Mouse (Mus musculus): ENCODE results near the gene Lrrk1. TPM values are rescaled to one million over a fixed set of nuclear protein-coding genes. Genes with fewer than 3 reads are reported as not detected.

Gene Lrrk1
- 33.0 TPM for polyA plus RNA-seq (2021)

- ATAC-seq = peak; percentile 66
- CTCF ChIA-PET = interaction anchor here (0.7 to 6.8 kb wide), 17 partner anchors 11 to 274 kb away, joined by 3 to 82 read pairs (median 5); partner anchors contain the start of gene Gm10974
- peak; percentile 72 for TF ChIP-seq CTCF (IDR thresholded peaks at IDR 0.05)
- POLR2A ChIA-PET = interaction anchor here (0.5 to 2.0 kb wide), 14 partner anchors 9 to 1716 kb away, joined by 3 to 10 read pairs (median 4); no protein-coding TSS in a partner anchor
- H3K27me3 ChIP-seq = no peaks in the 10 kb centered on the region
- in situ Hi-C loops (cut with MboI; ENCODE audit: low pct_unique_long_range_greater_than_20kb) = no loop called here
- DNase-seq (ENCODE audit: low read depth, low spot score) = no peak
Measured at GRCm38 (mm10) chr7:66387813-66388521, at the start of gene Lrrk1. Gene Lrrk1, minus strand, starts transcription at chr7:66388350.

- CTCF ChIA-PET = interaction anchor here (0.7 to 9.4 kb wide), 15 partner anchors 9 to 249 kb away, joined by 3 to 121 read pairs (median 5); no protein-coding TSS in a partner anchor
Measured at GRCm38 (mm10) chr7:66434453-66434935, 46.3 kb upstream of the Lrrk1 start.

GRCm38 (mm10) chr7:66427437-66428161 lies 39.4 kb upstream of the Lrrk1 start, which contains the start of gene Aldh1a3:
Gene Aldh1a3, minus strand, starts transcription at chr7:66427517.
- ChIA-PET CTCF (interaction anchor here (1.2 to 1.5 kb wide), 3 partner anchors 10 to 20 kb away, joined by 3 to 6 read pairs (median 4); no protein-coding TSS in a partner anchor), POLR2A (no interaction called here)
- in situ Hi-C loops (cut with MboI; ENCODE audit: low pct_unique_long_range_greater_than_20kb) = no loop called here
- no peak for TF ChIP-seq CTCF (IDR thresholded peaks at IDR 0.05)
- DNase-seq (ENCODE audit: low read depth, low spot score) (no peak), ATAC-seq (no peak)
- H3K27me3 ChIP-seq = peaks cover 5% of the 10 kb centered on the region

More at GRCm38 (mm10) chr7:66434453-66434935, 46.3 kb upstream of the Lrrk1 start:
- peak; percentile 93 for TF ChIP-seq CTCF (IDR thresholded peaks at IDR 0.05)
- POLR2A ChIA-PET = no interaction called here
- ATAC-seq (no peak), DNase-seq (ENCODE audit: low read depth, low spot score) (no peak)
- no peaks in the 10 kb centered on the region for H3K27me3 ChIP-seq
- in situ Hi-C loops (cut with MboI; ENCODE audit: low pct_unique_long_range_greater_than_20kb) = loop anchor here (10.0 kb wide), 1 partner anchor 220 kb away; no protein-coding TSS in a partner anchor

- ATAC-seq (no peak), DNase-seq (ENCODE audit: low read depth, low spot score) (no peak)
- in situ Hi-C loops (cut with MboI; ENCODE audit: low pct_unique_long_range_greater_than_20kb) = no loop called here
- no peak for TF ChIP-seq CTCF (IDR thresholded peaks at IDR 0.05)
- peaks cover 5% of the 10 kb centered on the region for H3K27me3 ChIP-seq
- ChIA-PET CTCF (interaction anchor here (1.5 to 1.6 kb wide), 2 partner anchors 10 kb away, joined by 3 read pairs; no protein-coding TSS in a partner anchor), POLR2A (no interaction called here)
Measured at GRCm38 (mm10) chr7:66427053-66427436, 38.9 kb upstream of the Lrrk1 start.

GRCm38 (mm10) chr7:66421903-66422302 lies 33.8 kb upstream of the Lrrk1 start:
- no peaks in the 10 kb centered on the region for H3K27me3 ChIP-seq
- POLR2A ChIA-PET = no interaction called here
- CTCF ChIA-PET = interaction anchor here (0.8 to 1.4 kb wide), 2 partner anchors 8 to 203 kb away, joined by 3 read pairs; no protein-coding TSS in a partner anchor
- no peak for DNase-seq (ENCODE audit: low read depth, low spot score)
- TF ChIP-seq CTCF (IDR thresholded peaks at IDR 0.05) = no peak
- ATAC-seq = no peak
- in situ Hi-C loops (cut with MboI; ENCODE audit: low pct_unique_long_range_greater_than_20kb) = loop anchor here (25.0 kb wide), 1 partner anchor 415 kb away; the partner anchor contains the start of gene Adamts17

GRCm38 (mm10) chr7:66418981-66419380 lies 30.8 kb upstream of the Lrrk1 start:
- in situ Hi-C loops (cut with MboI; ENCODE audit: low pct_unique_long_range_greater_than_20kb) = loop anchor here (25.0 kb wide), 1 partner anchor 418 kb away; the partner anchor contains the start of gene Adamts17
- DNase-seq (ENCODE audit: low read depth, low spot score) (no peak), ATAC-seq (no peak)
- no peak for TF ChIP-seq CTCF (IDR thresholded peaks at IDR 0.05)
- CTCF ChIA-PET = interaction anchor here (2.1 kb wide), 1 partner anchor 14 kb away, joined by 6 read pairs; no protein-coding TSS in a partner anchor
- POLR2A ChIA-PET = no interaction called here
- no peaks in the 10 kb centered on the region for H3K27me3 ChIP-seq

GRCm38 (mm10) chr7:66416829-66417228 lies 28.7 kb upstream of the Lrrk1 start:
- DNase-seq (ENCODE audit: low read depth, low spot score) (no peak), ATAC-seq (no peak)
- in situ Hi-C loops (cut with MboI; ENCODE audit: low pct_unique_long_range_greater_than_20kb) = loop anchor here (25.0 kb wide), 1 partner anchor 420 kb away; the partner anchor contains the start of gene Adamts17
- no peaks in the 10 kb centered on the region for H3K27me3 ChIP-seq
- ChIA-PET POLR2A (no interaction called here), CTCF (interaction anchor here (1.2 to 1.3 kb wide), 3 partner anchors 9 to 245 kb away, joined by 3 to 6 read pairs (median 5); partner anchors contain the start of gene Aldh1a3)
- no peak for TF ChIP-seq CTCF (IDR thresholded peaks at IDR 0.05)

GRCm38 (mm10) chr7:66413093-66413492 lies 24.9 kb upstream of the Lrrk1 start:
- no peak for TF ChIP-seq CTCF (IDR thresholded peaks at IDR 0.05)
- POLR2A ChIA-PET = no interaction called here
- no peaks in the 10 kb centered on the region for H3K27me3 ChIP-seq
- ATAC-seq = no peak
- CTCF ChIA-PET = interaction anchor here (1.1 to 2.2 kb wide), 2 partner anchors 9 to 248 kb away, joined by 3 to 9 read pairs; no protein-coding TSS in a partner anchor
- in situ Hi-C loops (cut with MboI; ENCODE audit: low pct_unique_long_range_greater_than_20kb) = loop anchor here (5.0 to 25.0 kb wide), 2 partner anchors 249 to 424 kb away; partner anchors contain the start of gene Adamts17
- DNase-seq (ENCODE audit: low read depth, low spot score) = no peak

GRCm38 (mm10) chr7:66409433-66409832 lies 21.3 kb upstream of the Lrrk1 start:
- TF ChIP-seq CTCF (IDR thresholded peaks at IDR 0.05) = peak; percentile 90
- ChIA-PET CTCF (interaction anchor here (0.9 to 2.2 kb wide), 8 partner anchors 10 to 265 kb away, joined by 3 to 28 read pairs (median 3); partner anchors contain the start of gene Lrrk1), POLR2A (no interaction called here)
- in situ Hi-C loops (cut with MboI; ENCODE audit: low pct_unique_long_range_greater_than_20kb) = loop anchor here (25.0 kb wide), 1 partner anchor 428 kb away; the partner anchor contains the start of gene Adamts17
- H3K27me3 ChIP-seq = no peaks in the 10 kb centered on the region
- DNase-seq (ENCODE audit: low read depth, low spot score) (no peak), ATAC-seq (no peak)

GRCm38 (mm10) chr7:66406971-66407370 lies 18.8 kb upstream of the Lrrk1 start:
- no peak for DNase-seq (ENCODE audit: low read depth, low spot score)
- ChIA-PET POLR2A (no interaction called here), CTCF (interaction anchor here (1.2 to 2.2 kb wide), 2 partner anchors 21 to 255 kb away, joined by 4 to 28 read pairs; no protein-coding TSS in a partner anchor)

More at GRCm38 (mm10) chr7:66406971-66407370, 18.8 kb upstream of the Lrrk1 start:
- no peaks in the 10 kb centered on the region for H3K27me3 ChIP-seq
- no peak for ATAC-seq
- no peak for TF ChIP-seq CTCF (IDR thresholded peaks at IDR 0.05)
- in situ Hi-C loops (cut with MboI; ENCODE audit: low pct_unique_long_range_greater_than_20kb) = loop anchor here (25.0 kb wide), 1 partner anchor 430 kb away; the partner anchor contains the start of gene Adamts17

Measured in Patski (cell line).